Mouse (Mus musculus): ENCODE results near the gene Fam229b.

Fam229b gene

DNA sequence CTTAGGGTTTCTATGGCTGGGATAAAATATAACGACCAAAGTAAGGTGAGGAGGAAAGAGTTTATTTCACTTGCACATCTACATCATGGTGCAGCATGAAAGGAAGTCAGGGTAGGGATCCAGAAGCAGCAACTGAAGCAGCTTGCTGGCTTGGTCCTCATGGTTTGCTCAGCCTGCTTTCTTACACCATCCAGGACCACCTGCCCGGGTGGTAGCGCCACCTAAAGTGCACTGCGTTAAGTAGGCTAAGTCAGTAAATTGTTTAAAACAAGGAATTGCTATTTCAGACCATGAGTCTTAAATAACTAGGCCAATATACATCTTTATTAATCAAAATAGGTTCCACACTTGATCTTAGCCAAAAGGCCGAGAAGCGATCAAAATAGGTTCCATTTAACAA, 5.0 kb upstream of the Fam229b start:
- no peak for ATAC-seq (ENCODE audit: insufficient number of reproducible peaks, low FRiP score, low TSS enrichment)

DNA sequence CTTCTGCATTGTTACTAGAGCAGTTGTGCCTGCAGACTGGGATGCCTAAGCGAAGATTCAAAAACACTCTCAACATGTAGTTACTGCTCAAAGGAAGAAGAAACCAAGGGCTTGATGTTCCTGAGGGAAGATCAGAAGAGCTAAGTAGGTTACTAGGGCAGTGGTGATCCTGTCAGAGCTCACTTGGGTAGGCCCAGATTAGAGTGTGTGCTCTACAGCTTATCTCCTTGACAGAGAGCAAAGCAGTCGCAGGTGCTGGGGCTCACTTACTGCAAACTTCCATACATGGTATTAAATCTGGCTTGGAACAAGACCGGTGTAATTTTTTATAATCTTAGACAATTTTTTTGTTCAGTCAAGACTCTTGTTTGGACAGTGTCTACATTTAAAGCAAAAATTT, 4.1 kb upstream of the Fam229b start:
- ATAC-seq (ENCODE audit: insufficient number of reproducible peaks, low FRiP score, low TSS enrichment): no peak

DNA sequence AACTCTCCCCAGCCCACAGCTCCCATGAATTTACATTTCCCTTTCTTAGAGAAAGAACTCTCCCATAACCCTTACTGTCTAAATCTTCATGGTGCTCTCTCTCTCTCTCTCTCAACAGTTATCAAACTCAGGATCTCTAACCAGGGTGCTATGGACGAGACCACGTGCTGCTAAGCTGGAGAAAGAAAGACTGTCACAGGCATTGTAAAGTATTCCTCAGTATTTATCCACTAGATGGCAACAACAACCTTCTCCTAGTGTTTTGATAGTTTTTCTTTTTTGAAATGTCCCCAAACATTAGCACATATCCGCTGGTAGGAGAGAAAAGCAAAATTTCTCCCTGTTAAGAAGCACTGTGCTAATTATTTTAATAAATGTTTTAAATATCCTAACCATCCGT, 12.3 kb downstream of the Fam229b start:
- no peak for ATAC-seq (ENCODE audit: insufficient number of reproducible peaks, low FRiP score, low TSS enrichment)

DNA sequence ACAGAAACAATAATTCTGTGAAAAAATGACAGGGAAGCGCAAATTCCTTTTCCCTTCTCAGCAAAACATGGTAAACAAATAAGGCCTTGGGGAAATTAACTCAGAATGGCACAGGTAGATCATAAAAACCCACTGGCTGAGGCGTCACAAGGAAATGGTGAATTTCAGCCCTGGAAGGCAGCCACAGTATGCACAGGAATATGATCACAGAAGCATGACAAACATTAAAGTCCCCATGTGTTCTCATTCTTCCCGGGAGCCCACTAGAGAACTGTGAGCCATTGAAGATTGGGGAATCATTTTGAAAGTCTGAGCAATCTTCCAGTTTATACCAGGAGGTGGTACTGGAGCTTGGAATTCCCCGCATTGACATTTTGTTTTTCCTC, 24.2 kb downstream of the Fam229b start:
- no peak for ATAC-seq (ENCODE audit: insufficient number of reproducible peaks, low FRiP score, low TSS enrichment)

DNA sequence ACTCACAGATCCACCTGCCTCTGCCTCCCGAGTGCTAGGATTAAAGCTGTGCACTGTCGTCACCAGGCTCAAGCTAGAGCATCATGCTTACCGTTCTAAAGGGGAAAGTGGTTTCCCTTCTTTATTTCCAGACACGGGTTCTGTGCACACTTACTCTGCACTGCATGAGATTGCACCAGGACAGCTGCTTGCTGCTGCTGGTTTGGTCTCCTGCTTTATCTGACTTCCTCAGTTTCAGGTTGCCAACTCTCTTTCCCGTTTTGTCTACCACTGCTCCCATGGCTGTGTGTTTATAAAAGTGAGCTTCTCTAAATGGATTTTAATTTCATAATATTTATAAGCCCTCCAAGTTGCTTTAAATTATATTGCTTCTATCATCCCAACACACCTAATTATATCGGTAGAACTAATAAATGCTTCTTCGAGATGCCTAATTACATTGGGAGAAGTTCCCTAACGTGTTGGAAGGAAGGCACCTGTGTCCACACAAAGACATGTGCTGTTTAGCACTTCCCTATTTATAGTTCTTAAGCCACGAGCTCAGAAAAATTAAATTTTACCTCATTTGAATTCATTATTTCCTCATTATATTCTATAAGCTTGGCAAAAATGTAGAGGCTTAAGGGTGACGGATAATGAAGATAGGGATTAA, 24.8 kb downstream of the Fam229b start:
- ATAC-seq (ENCODE audit: insufficient number of reproducible peaks, low FRiP score, low TSS enrichment): no peak

DNA sequence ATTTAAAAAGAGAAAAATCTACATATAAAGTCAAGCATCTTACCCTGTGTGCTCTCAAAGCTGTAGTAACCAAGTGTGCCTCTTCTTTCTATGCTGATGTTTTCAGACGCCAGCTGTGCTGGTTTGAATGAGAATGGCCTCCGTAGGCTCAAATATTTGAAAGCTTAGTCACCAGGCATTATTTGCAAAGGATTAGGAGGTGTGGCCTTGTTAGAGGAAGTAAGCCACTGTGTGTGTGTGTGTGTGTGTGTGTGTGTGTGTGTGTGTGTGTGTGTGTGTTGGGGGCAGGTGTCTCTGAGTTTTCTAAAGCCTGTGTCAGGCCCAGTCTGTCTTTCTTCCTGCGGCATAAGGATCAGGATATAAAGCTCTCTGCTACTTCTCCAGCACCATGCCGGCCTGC, 26.8 kb downstream of the Fam229b start:
- ATAC-seq (ENCODE audit: insufficient number of reproducible peaks, low FRiP score, low TSS enrichment): no peak

DNA sequence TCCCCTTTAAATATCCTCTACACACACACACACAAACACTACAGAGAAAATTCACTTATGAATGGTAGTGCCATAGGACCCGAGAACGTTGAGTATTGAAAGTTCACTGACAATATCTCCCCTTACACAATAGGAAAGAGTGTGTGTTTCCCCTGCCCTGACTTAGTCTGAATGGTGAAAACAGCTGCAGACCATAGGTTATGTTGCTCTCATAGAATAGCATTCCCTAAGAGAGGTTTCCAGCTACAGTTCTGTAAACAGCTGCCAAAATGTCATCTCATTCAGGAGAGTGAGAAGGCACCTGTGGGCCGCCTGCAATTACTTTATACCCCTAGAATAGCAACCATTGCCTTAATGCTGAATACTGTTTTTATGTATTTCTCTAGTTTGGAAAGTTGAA, 27.3 kb downstream of the Fam229b start:
- ATAC-seq (ENCODE audit: insufficient number of reproducible peaks, low FRiP score, low TSS enrichment): no peak

DNA sequence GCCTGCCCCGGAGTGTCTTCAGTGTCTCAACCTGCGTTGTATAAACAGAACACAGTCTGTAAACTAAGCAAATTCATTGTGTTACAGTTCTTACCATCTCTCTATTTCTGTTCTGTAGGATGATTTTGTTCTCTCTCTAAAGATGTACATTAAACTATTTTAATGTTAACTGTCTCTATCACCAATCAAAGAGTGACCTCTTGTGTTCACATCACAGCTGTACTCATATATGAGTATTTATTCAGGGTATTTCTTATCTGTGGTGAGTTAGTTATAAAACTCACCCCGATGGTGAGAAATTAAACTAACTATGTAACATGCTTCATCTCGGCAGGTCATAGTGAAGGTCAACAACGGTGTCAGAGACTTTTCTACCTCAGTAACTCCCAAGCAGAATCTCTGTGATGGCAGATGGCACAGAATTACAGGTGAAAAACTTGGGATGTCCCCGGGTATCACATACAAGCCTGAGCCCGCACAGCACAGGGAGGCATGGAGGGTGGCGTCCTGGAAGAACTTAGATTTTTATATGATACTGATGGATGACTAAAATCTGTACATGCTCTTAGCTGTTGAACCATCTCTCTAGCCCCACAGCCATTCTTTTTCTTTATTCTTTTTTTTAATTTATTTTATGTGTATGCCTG, 28.8 kb downstream of the Fam229b start:
- ATAC-seq (ENCODE audit: insufficient number of reproducible peaks, low FRiP score, low TSS enrichment): no peak

DNA sequence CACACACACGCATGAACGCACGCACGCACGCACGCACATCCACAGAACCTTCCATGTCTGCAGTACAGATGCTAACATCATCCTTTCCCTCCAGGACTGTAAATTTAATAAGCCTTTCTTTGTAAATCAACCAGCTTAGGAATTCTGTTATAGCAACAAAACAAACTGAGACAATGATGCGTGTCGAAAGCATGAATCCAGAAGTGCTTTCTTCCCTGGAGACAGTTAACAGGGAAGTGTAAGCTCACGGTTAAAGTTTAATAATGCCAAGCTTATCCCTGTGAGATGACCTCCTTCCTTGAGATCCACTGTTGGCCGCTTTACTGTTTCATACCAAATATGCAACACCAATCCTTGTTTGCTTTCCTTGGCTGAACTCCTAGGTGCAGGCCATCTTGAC, 35.0 kb downstream of the Fam229b start:
- ATAC-seq (ENCODE audit: insufficient number of reproducible peaks, low FRiP score, low TSS enrichment): no peak

DNA sequence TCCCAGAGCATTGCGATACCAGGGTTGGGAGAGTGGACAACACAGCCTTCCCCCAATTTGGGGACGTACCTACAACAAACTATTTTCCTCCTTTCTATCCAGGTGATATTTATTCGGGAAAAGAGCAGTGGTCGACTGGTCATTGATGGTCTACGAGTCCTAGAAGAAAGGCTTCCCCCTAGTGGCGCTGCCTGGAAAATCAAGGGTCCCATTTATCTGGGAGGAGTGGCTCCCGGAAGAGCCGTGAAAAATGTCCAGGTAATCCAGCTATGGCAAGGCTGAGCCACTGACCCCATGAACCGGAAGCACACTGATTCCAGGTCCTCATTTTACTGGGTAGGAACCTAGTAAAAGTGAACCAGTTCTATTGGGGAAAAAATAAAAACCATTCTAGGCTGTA, 36.7 kb downstream of the Fam229b start:
- no peak for ATAC-seq (ENCODE audit: insufficient number of reproducible peaks, low FRiP score, low TSS enrichment)

DNA sequence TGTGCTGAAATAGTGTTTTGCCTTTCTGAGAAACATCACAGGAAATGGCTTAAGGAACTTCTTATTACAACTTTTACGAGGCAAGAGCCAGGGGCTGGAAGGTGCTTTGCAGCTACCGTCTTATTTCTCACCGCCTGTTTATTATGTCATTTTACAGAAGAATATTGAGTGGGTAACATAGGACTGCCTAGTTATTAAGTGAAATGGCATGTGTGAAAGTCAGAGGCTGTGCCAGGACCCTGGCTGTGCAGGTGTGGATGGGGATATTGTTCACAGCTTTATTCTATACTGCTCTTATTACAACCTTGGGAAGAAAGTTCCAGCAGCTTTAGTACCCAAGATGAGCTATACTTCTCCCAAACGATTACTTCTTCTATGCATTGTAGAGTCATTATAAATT, 61.7 kb downstream of the Fam229b start:
- no peak for ATAC-seq (ENCODE audit: insufficient number of reproducible peaks, low FRiP score, low TSS enrichment)

Data from cerebellum, adult (tissue).